Mouse (Mus musculus) cerebellum, postnatal 36 days (tissue): ENCODE measurements around the gene March6.

Experiments used
- DNase-seq, 2 experiments: peaks; one replicate each; pipeline ENCODE4 v3.0.0; 2021 to 2022; ENCODE audit warnings: mixed read lengths in 2 of 2

The March6 gene

GRCm38 (mm10) chr15:31542013-31542958 lies 11.4 kb upstream of the March6 start:
- no peak for DNase-seq

GRCm38 (mm10) chr15:31540513-31540802 lies 9.6 kb upstream of the March6 start:
- DNase-seq = no peak

GRCm38 (mm10) chr15:31539643-31540512 lies 9.0 kb upstream of the March6 start:
- no peak for DNase-seq

- DNase-seq = no peak
These were observed 7.5 kb upstream of the March6 start for GRCm38 (mm10) chr15:31538346-31538745.

GRCm38 (mm10) chr15:31537706-31538105 lies 6.9 kb upstream of the March6 start:
- DNase-seq = no peak

GRCm38 (mm10) chr15:31536051-31536737 lies 5.3 kb upstream of the March6 start:
- peak in 1 of 2 experiments; percentile 9 for DNase-seq

- DNase-seq = no peak
These were observed 4.5 kb upstream of the March6 start for GRCm38 (mm10) chr15:31535259-31535855.

GRCm38 (mm10) chr15:31534421-31535258 lies 3.8 kb upstream of the March6 start:
- DNase-seq = no peak

- DNase-seq = no peak
These were observed 2.7 kb upstream of the March6 start for GRCm38 (mm10) chr15:31533529-31533928.

GRCm38 (mm10) chr15:31532331-31533021 lies 1.6 kb upstream of the March6 start:
- no peak for DNase-seq

- peak in 1 of 2 experiments; percentile 38 for DNase-seq
These were observed 835 bp upstream of the March6 start for GRCm38 (mm10) chr15:31531446-31532330.

GRCm38 (mm10) chr15:31529811-31530658 lies 818 bp downstream of the March6 start:
- DNase-seq = peak; percentile 39 to 51

GRCm38 (mm10) chr15:31529103-31529502 lies 1.8 kb downstream of the March6 start:
- no peak for DNase-seq

GRCm38 (mm10) chr15:31528477-31528876 lies 2.4 kb downstream of the March6 start:
- DNase-seq = no peak

GRCm38 (mm10) chr15:31526463-31526862 lies 4.4 kb downstream of the March6 start:
- no peak for DNase-seq

- no peak for DNase-seq
These were observed 11.9 kb downstream of the March6 start for GRCm38 (mm10) chr15:31519000-31519399.

GRCm38 (mm10) chr15:31518371-31518770 lies 12.5 kb downstream of the March6 start:
- no peak for DNase-seq

GRCm38 (mm10) chr15:31517186-31517585 lies 13.7 kb downstream of the March6 start:
- no peak for DNase-seq

- no peak for DNase-seq
These were observed 19.1 kb downstream of the March6 start for GRCm38 (mm10) chr15:31511795-31512194.
